Mouse (Mus musculus): Measurements from ENCODE around the gene Elmsan1. TPM values are rescaled to one million over a fixed set of nuclear protein-coding genes. Genes with fewer than 3 reads are reported as not detected.
A peak's percentile ranks its signal among the peaks of the same experiment; 100 is the strongest.
"Not testable (repeated sequence)": the region's sequence is repeated elsewhere in the genome, so short reads cannot be mapped to it uniquely, and the experiment has no call there.

Elmsan1 gene
- polyA plus RNA-seq, 1 experiment = 28.3 TPM

DNA sequence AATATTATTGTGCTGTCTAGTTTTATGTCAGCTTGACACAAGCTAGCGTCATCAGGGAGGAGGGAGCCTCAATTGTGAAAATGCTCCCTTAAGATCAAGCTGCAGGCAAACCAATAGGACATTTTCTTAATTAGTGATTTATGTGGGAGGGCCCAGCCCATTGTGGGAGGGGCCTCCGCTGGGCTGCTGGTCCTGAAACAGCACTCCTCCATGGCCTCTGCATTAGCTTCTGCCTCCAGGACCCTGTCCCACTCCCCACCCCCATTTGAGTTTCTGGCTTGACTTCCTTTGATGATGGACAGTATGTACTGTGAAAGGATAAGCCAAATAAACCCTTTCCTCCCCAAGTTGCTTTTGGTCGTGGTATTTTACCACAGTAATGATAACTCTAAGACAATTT is 111.7 kb downstream of the Elmsan1 start:
- Histone ChIP-seq H3K36me3 (ENCODE audit: control insufficient read depth, insufficient read depth, low read length, poor library complexity, severe bottlenecking) (no peaks in the 10 kb centered on the region), H3K9me3 (replicated peaks; ENCODE audit: control insufficient read depth, insufficient read depth, low read length, poor library complexity, severe bottlenecking) (no peaks in the 10 kb centered on the region), H3K9ac (ENCODE audit: low read depth, poor library complexity, severe bottlenecking) (no peak overlapping the region), H3K27ac (ENCODE audit: insufficient read depth, low read length) (no peak overlapping the region), H3K4me3 (ENCODE audit: low read depth, low read length) (no peak overlapping the region), H3K27me3 (ENCODE audit: control insufficient read depth, insufficient read depth, low read length, poor library complexity, severe bottlenecking) (no peaks in the 10 kb centered on the region), H3K4me1 (ENCODE audit: control insufficient read depth, insufficient read depth, low read length) (no peaks in the 10 kb centered on the region)
- TF ChIP-seq CTCF (IDR thresholded peaks at IDR 0.05; ENCODE audit: low read depth, low read length) (no peak), EP300 (IDR thresholded peaks at IDR 0.05; ENCODE audit: insufficient read depth, low read depth, low read length) (no peak), POLR2A (IDR thresholded peaks at IDR 0.05; ENCODE audit: insufficient read depth, low read length) (no peak)

GRCm38 (mm10) chr12:84101493-84101845 is 117.2 kb downstream of the Elmsan1 start:
- Histone ChIP-seq H3K27ac (ENCODE audit: insufficient read depth, low read length) (no peak overlapping the region), H3K9ac (ENCODE audit: low read depth, poor library complexity, severe bottlenecking) (0 out of 2 replicates have a peak overlapping the region, but pooled peaks have one; percentile 38), H3K4me3 (ENCODE audit: low read depth, low read length) (peak overlapping the region; percentile 62), H3K4me1 (ENCODE audit: control insufficient read depth, insufficient read depth, low read length) (no peaks in the 10 kb centered on the region), H3K27me3 (ENCODE audit: control insufficient read depth, insufficient read depth, low read length, poor library complexity, severe bottlenecking) (no peaks in the 10 kb centered on the region; the same call in 1 of the 2 replicates), H3K36me3 (ENCODE audit: control insufficient read depth, insufficient read depth, low read length, poor library complexity, severe bottlenecking) (no peaks in the 10 kb centered on the region), H3K9me3 (replicated peaks; ENCODE audit: control insufficient read depth, insufficient read depth, low read length, poor library complexity, severe bottlenecking) (no peaks in the 10 kb centered on the region)
- TF ChIP-seq EP300 (IDR thresholded peaks at IDR 0.05; ENCODE audit: insufficient read depth, low read depth, low read length) (no peak), POLR2A (IDR thresholded peaks at IDR 0.05; ENCODE audit: insufficient read depth, low read length) (no peak), CTCF (IDR thresholded peaks at IDR 0.05; ENCODE audit: low read depth, low read length) (no peak)

- not testable (repeated sequence) for H3K27me3 ChIP-seq (ENCODE audit: control insufficient read depth, insufficient read depth, low read length, poor library complexity, severe bottlenecking); H3K4me1 ChIP-seq (ENCODE audit: control insufficient read depth, insufficient read depth, low read length); H3K36me3 ChIP-seq (ENCODE audit: control insufficient read depth, insufficient read depth, low read length, poor library complexity, severe bottlenecking); H3K9me3 ChIP-seq (replicated peaks; ENCODE audit: control insufficient read depth, insufficient read depth, low read length, poor library complexity, severe bottlenecking); H3K27ac ChIP-seq (ENCODE audit: insufficient read depth, low read length)
- peak within 1 kb of the TSS; percentile 62 for H3K4me3 ChIP-seq (ENCODE audit: low read depth, low read length)
- peak within 1 kb of the TSS; percentile 38 for H3K9ac ChIP-seq (ENCODE audit: low read depth, poor library complexity, severe bottlenecking)
Observed at GRCm38 (mm10) chr12:84100604-84101492, 117.8 kb downstream of the Elmsan1 start, which contains the start of gene Acot6. Acot6 (plus strand) TSS chr12:84100654.

GRCm38 (mm10) chr12:84100071-84100470 is 118.6 kb downstream of the Elmsan1 start:
- TF ChIP-seq POLR2A (IDR thresholded peaks at IDR 0.05; ENCODE audit: insufficient read depth, low read length) (no peak), EP300 (IDR thresholded peaks at IDR 0.05; ENCODE audit: insufficient read depth, low read depth, low read length) (no peak), CTCF (IDR thresholded peaks at IDR 0.05; ENCODE audit: low read depth, low read length) (no peak)
- H3K9ac ChIP-seq (ENCODE audit: low read depth, poor library complexity, severe bottlenecking) = no peak overlapping the region
- peaks cover 6% of the 10 kb centered on the region for H3K9me3 ChIP-seq (replicated peaks; ENCODE audit: control insufficient read depth, insufficient read depth, low read length, poor library complexity, severe bottlenecking)
- H3K4me1 ChIP-seq (ENCODE audit: control insufficient read depth, insufficient read depth, low read length) = no peaks in the 10 kb centered on the region
- H3K27me3 ChIP-seq (ENCODE audit: control insufficient read depth, insufficient read depth, low read length, poor library complexity, severe bottlenecking) = no peaks in the 10 kb centered on the region; the same call in 1 of the 2 replicates
- H3K4me3 ChIP-seq (ENCODE audit: low read depth, low read length) = no peak overlapping the region
- H3K27ac ChIP-seq (ENCODE audit: insufficient read depth, low read length) = no peak overlapping the region
- no peaks in the 10 kb centered on the region for H3K36me3 ChIP-seq (ENCODE audit: control insufficient read depth, insufficient read depth, low read length, poor library complexity, severe bottlenecking)

DNA sequence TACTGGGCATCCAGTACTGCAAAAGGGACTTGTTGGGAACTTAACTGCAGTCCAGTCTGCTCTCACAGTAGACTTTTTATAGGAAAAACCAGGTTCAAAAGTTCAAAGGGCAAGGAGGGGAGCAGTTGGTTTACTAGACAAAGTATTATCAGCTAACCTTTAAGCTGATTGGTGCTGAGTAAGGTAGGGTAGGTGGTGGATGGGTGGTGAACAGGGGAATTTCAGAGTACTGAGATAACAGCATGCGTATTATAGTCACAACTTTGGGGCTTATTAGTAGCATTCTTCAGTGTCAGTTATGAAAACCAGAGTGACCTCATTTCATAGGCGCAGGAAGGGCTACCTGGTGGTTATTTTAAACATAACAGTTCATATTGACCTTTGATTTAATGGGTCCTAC is 119.1 kb downstream of the Elmsan1 start:
- H3K4me1 ChIP-seq (ENCODE audit: control insufficient read depth, insufficient read depth, low read length) = no peaks in the 10 kb centered on the region
- H3K9ac ChIP-seq (ENCODE audit: low read depth, poor library complexity, severe bottlenecking) = no peak overlapping the region
- no peak overlapping the region for H3K4me3 ChIP-seq (ENCODE audit: low read depth, low read length)
- no peaks in the 10 kb centered on the region for H3K36me3 ChIP-seq (ENCODE audit: control insufficient read depth, insufficient read depth, low read length, poor library complexity, severe bottlenecking)
- no peaks in the 10 kb centered on the region; the same call in 1 of the 2 replicates for H3K27me3 ChIP-seq (ENCODE audit: control insufficient read depth, insufficient read depth, low read length, poor library complexity, severe bottlenecking)
- H3K9me3 ChIP-seq (replicated peaks; ENCODE audit: control insufficient read depth, insufficient read depth, low read length, poor library complexity, severe bottlenecking) = peaks cover 6% of the 10 kb centered on the region
- no peak for TF ChIP-seq POLR2A (IDR thresholded peaks at IDR 0.05; ENCODE audit: insufficient read depth, low read length)
- TF ChIP-seq CTCF (IDR thresholded peaks at IDR 0.05; ENCODE audit: low read depth, low read length) = no peak
- H3K27ac ChIP-seq (ENCODE audit: insufficient read depth, low read length) = no peak overlapping the region

Other genes with a start within 250 kb of the Elmsan1 start
- gene Heatr4, start 234.0 kb downstream of the Elmsan1 start, polyA plus RNA-seq (2011; ENCODE audit: insufficient read depth, insufficient read length, low read depth, missing spikeins) = not detected in 2 replicates
- gene Acot2, start 231.0 kb downstream of the Elmsan1 start, polyA plus RNA-seq (2011; ENCODE audit: insufficient read depth, insufficient read length, low read depth, missing spikeins) = 6.5 and 6.7 TPM in 2 replicates
- gene Acot1, start 209.4 kb downstream of the Elmsan1 start, polyA plus RNA-seq (2011; ENCODE audit: insufficient read depth, insufficient read length, low read depth, missing spikeins) = 36.4 and 48.7 TPM in 2 replicates
- gene Acot4, start 180.5 kb downstream of the Elmsan1 start, polyA plus RNA-seq (2011; ENCODE audit: insufficient read depth, insufficient read length, low read depth, missing spikeins) = 0.21 and 0.39 TPM in 2 replicates
- gene Gm49366, start 179.9 kb downstream of the Elmsan1 start, polyA plus RNA-seq (2011; ENCODE audit: insufficient read depth, insufficient read length, low read depth, missing spikeins) = not detected in 2 replicates
- gene Acot3, start 166.7 kb downstream of the Elmsan1 start, polyA plus RNA-seq (2011; ENCODE audit: insufficient read depth, insufficient read length, low read depth, missing spikeins) = not detected in 2 replicates
- not detected in 2 replicates for gene Acot5, start 149.6 kb downstream of the Elmsan1 start, polyA plus RNA-seq (2011; ENCODE audit: insufficient read depth, insufficient read length, low read depth, missing spikeins)
- 0.78 and 1.1 TPM in 2 replicates for gene Acot6, start 118.2 kb downstream of the Elmsan1 start, polyA plus RNA-seq (2011; ENCODE audit: insufficient read depth, insufficient read length, low read depth, missing spikeins)
- 13.3 and 15.1 TPM in 2 replicates for gene Dnal1, start 104.5 kb downstream of the Elmsan1 start, polyA plus RNA-seq (2011; ENCODE audit: insufficient read depth, insufficient read length, low read depth, missing spikeins)
- gene Pnma1, start 70.4 kb downstream of the Elmsan1 start, polyA plus RNA-seq (2011; ENCODE audit: insufficient read depth, insufficient read length, low read depth, missing spikeins) = 0.38 TPM in 1 of 2 replicates, not detected in the other
- gene Ptgr2, start 66.4 kb upstream of the Elmsan1 start, polyA plus RNA-seq (2011; ENCODE audit: insufficient read depth, insufficient read length, low read depth, missing spikeins) = 28.1 and 31.2 TPM in 2 replicates
- 37.3 and 41.7 TPM in 2 replicates for gene Zfp410, start 98.0 kb upstream of the Elmsan1 start, polyA plus RNA-seq (2011; ENCODE audit: insufficient read depth, insufficient read length, low read depth, missing spikeins)
- gene Coq6, start 142.8 kb upstream of the Elmsan1 start, polyA plus RNA-seq (2011; ENCODE audit: insufficient read depth, insufficient read length, low read depth, missing spikeins) = 18.4 and 18.7 TPM in 2 replicates
- 1.3 and 1.4 TPM in 2 replicates for gene Fam161b, start 143.0 kb upstream of the Elmsan1 start, polyA plus RNA-seq (2011; ENCODE audit: insufficient read depth, insufficient read length, low read depth, missing spikeins)
- 5.3 and 8.0 TPM in 2 replicates for gene Entpd5, start 190.1 kb upstream of the Elmsan1 start, polyA plus RNA-seq (2011; ENCODE audit: insufficient read depth, insufficient read length, low read depth, missing spikeins)
- gene Bbof1, start 190.2 kb upstream of the Elmsan1 start, polyA plus RNA-seq (2011; ENCODE audit: insufficient read depth, insufficient read length, low read depth, missing spikeins) = 1.1 and 1.8 TPM in 2 replicates
- 19.8 and 20.2 TPM in 2 replicates for gene Rnf113a2, start 198.3 kb upstream of the Elmsan1 start, polyA plus RNA-seq (2011; ENCODE audit: insufficient read depth, insufficient read length, low read depth, missing spikeins)
- gene Aldh6a1, start 232.1 kb upstream of the Elmsan1 start, polyA plus RNA-seq (2011; ENCODE audit: insufficient read depth, insufficient read length, low read depth, missing spikeins) = 26.7 and 30.4 TPM in 2 replicates
- 26.3 and 29.5 TPM in 2 replicates for gene Lin52, start 232.5 kb upstream of the Elmsan1 start, polyA plus RNA-seq (2011; ENCODE audit: insufficient read depth, insufficient read length, low read depth, missing spikeins)

Measured in ES-Bruce4 (cell line).